Mouse (Mus musculus) skeletal muscle tissue, postnatal 0 days (tissue): ENCODE data around the gene Mybpc2. TPM values are rescaled to one million over a fixed set of nuclear protein-coding genes. Genes with fewer than 3 reads are reported as not detected.

ENCODE experiments used
- microRNA-seq, 2 experiments: library from miRNA; unstranded; fragments of <30 nt; microRNA quantifications; one replicate each; pipeline ENCODE4; 2016
- polyA plus RNA-seq: library from polyadenylated mRNA; unstranded; fragments of >200 nt; fragmentation: Nextera tagmentation; extraction: Ambion mirVana; gene quantifications from 2 replicates; pipeline ENCODE4 v1.2.1, GENCODE M21; 2015

Gene Mybpc2
- 253 and 339 TPM in 2 replicates for polyA plus RNA-seq

GRCm38 (mm10) chr7:44524502-44524901 lies at the start of gene Mybpc2:
Gene Mybpc2, minus strand, starts transcription at chr7:44524656.

GRCm38 (mm10) chr7:44572213-44572701 lies 47.8 kb upstream of the Mybpc2 start, which contains the start of gene Napsa:
Gene Napsa, plus strand, starts transcription at chr7:44572380.

GRCm38 (mm10) chr7:44553826-44554225 lies 29.4 kb upstream of the Mybpc2 start, which contains the start of gene Nr1h2:
Gene Nr1h2, minus strand, starts transcription at chr7:44553951.

GRCm38 (mm10) chr7:44548497-44549087 lies 24.1 kb upstream of the Mybpc2 start, which contains the start of gene Pold1:
Gene Pold1, minus strand, starts transcription at chr7:44548849.

GRCm38 (mm10) chr7:44531946-44532732 lies 7.7 kb upstream of the Mybpc2 start, which contains the start of gene Spib:
Gene Spib, minus strand, starts transcription at chr7:44532071.

GRCm38 (mm10) chr7:44495992-44496770 lies 28.3 kb downstream of the Mybpc2 start, which contains the start of the genes Emc10 and Fam71e1:
Gene Emc10, minus strand, starts transcription at chr7:44496529.
Gene Fam71e1, plus strand, starts transcription at chr7:44496581.

GRCm38 (mm10) chr7:44467811-44468411 lies 56.5 kb downstream of the Mybpc2 start, which contains the start of gene Josd2:
Gene Josd2, plus strand, starts transcription at chr7:44467980.

GRCm38 (mm10) chr7:44465111-44465510 lies 59.3 kb downstream of the Mybpc2 start, which contains the start of gene Aspdh:
Gene Aspdh, plus strand, starts transcription at chr7:44465391.

Small RNA genes within 50 kb of the gene (microRNA-seq; reads per million reads assigned to microRNA genes)
- gene Mir7052 (0.30 to 0.64 reads per million in 2 experiments), gene Mir7053 (0.41 to 0.42 reads per million in 2 experiments)

Other genes with a start within 250 kb of the Mybpc2 start
- gene Clec11a, start 217.8 kb downstream of the Mybpc2 start, polyA plus RNA-seq: 1.5 and 3.3 TPM in 2 replicates
- 0.41 and 0.55 TPM in 2 replicates for gene Shank1, start 214.4 kb downstream of the Mybpc2 start, polyA plus RNA-seq
- gene Syt3, start 140.6 kb downstream of the Mybpc2 start, polyA plus RNA-seq: 0.46 and 0.90 TPM in 2 replicates
- not detected in 2 replicates for gene 1700008O03Rik, start 138.8 kb downstream of the Mybpc2 start, polyA plus RNA-seq
- gene Lrrc4b, start 95.6 kb downstream of the Mybpc2 start, polyA plus RNA-seq: 0.12 and 0.17 TPM in 2 replicates
- not detected in 2 replicates for gene Aspdh, start 59.3 kb downstream of the Mybpc2 start, polyA plus RNA-seq
- 96.3 and 103 TPM in 2 replicates for gene Josd2, start 56.7 kb downstream of the Mybpc2 start, polyA plus RNA-seq
- gene Emc10, start 28.1 kb downstream of the Mybpc2 start, polyA plus RNA-seq: 51.6 and 62.1 TPM in 2 replicates
- 6.9 and 7.1 TPM in 2 replicates for gene Fam71e1, start 28.1 kb downstream of the Mybpc2 start, polyA plus RNA-seq
- 0.09 and 0.24 TPM in 2 replicates for gene Spib, start 7.4 kb upstream of the Mybpc2 start, polyA plus RNA-seq
- gene Pold1, start 24.2 kb upstream of the Mybpc2 start, polyA plus RNA-seq: 16.8 and 19.4 TPM in 2 replicates
- 42.1 and 49.0 TPM in 2 replicates for gene Nr1h2, start 29.3 kb upstream of the Mybpc2 start, polyA plus RNA-seq
- 0.81 and 1.3 TPM in 2 replicates for gene Napsa, start 47.7 kb upstream of the Mybpc2 start, polyA plus RNA-seq
- gene Kcnc3, start 66.0 kb upstream of the Mybpc2 start, polyA plus RNA-seq: 0.06 and 0.17 TPM in 2 replicates
- gene Myh14, start 146.2 kb upstream of the Mybpc2 start, polyA plus RNA-seq: 2.8 and 3.5 TPM in 2 replicates
- not detected in 2 replicates for gene Izumo2, start 184.1 kb upstream of the Mybpc2 start, polyA plus RNA-seq
- gene Vrk3, start 223.8 kb upstream of the Mybpc2 start, polyA plus RNA-seq: 19.5 and 19.6 TPM in 2 replicates
- gene Zfp473, start 226.4 kb upstream of the Mybpc2 start, polyA plus RNA-seq: 0.09 and 0.21 TPM in 2 replicates